Mouse (Mus musculus) megakaryocyte-erythroid progenitor cell, adult 5-6 weeks (primary cell): Measurements from ENCODE around the gene Ugt1a5. TPM values are rescaled to one million over a fixed set of nuclear protein-coding genes. Genes with fewer than 3 reads are reported as not detected.

ENCODE experiments used
- ATAC-seq: replicated peaks from 2 replicates; pipeline ENCODE4 v1.8.0; 2016; ENCODE audit warnings: mild to moderate bottlenecking, inconsistent platforms; ENCODE audit not compliant: severe bottlenecking, poor library complexity, low FRiP score, low TSS enrichment
- total RNA-seq, 2 experiments: library from RNA; stranded (forward) in 1 of 2; stranded (reverse) in 1 of 2; fragments of 200-1000, 215-1000 nt in 1 of 2; fragments of >200 nt in 1 of 2; fragmentation: Nextera tagmentation in 1 of 2; gene quantifications; 2 replicates each; pipeline ENCODE4 v1.2.3; 2014 to 2017

The Ugt1a5 gene
- total RNA-seq, 2 experiments from 2014 or later = not detected

GRCm38 (mm10) chr1:88192136-88192535 lies 26.3 kb downstream of the Ugt1a5 start:
- ATAC-seq = no peak

- no peak for ATAC-seq
These were observed 29.9 kb downstream of the Ugt1a5 start for GRCm38 (mm10) chr1:88195687-88196086.

- ATAC-seq = no peak
These were observed 31.6 kb downstream of the Ugt1a5 start for GRCm38 (mm10) chr1:88197443-88197842.

DNA sequence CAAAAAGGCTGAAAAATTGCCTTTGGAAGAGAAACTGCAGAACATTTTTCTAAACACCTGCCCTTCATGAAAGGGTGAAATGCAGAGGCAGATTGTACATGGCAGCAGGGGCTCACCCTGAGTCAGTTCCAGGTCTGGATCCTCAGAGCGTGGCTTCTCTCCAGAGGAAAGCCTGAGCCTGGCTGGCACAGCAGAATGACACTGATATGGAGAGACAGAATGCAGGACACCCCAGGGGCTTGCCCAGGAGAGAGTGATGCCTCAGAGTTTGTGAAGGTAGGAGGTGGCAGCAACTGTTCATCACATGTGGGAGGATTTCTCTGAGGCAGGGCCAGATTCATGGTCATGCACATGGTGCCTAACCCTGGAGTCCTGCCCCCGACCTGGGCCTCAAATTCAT lies 34.2 kb downstream of the Ugt1a5 start:
- ATAC-seq = 0 out of 2 replicates have a peak, but pooled peaks have one; percentile 44

DNA sequence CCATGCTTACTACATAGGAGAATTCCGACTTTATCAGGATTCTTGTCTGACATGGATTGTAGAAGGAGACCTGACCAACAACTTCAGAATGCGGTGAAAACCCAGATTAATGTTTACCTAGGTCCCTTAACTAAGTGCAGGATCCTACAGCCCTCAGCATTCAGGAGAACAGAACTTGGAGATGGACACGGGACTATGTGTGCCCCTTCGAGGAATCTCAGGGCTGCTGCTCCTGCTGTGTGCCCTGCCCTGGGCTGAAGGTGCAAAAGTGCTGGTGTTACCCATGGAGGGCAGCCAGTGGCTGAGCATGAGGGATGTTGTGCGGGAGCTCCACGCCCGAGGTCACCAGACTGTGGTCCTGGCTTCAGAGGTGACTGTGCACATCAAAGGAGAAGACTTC lies 34.6 kb downstream of the Ugt1a5 start, which contains the start of gene Ugt1a2:
Gene Ugt1a2 (plus strand): TSS at position 146 of the 400 bp plus-strand sequence.
- ATAC-seq = no peak

DNA sequence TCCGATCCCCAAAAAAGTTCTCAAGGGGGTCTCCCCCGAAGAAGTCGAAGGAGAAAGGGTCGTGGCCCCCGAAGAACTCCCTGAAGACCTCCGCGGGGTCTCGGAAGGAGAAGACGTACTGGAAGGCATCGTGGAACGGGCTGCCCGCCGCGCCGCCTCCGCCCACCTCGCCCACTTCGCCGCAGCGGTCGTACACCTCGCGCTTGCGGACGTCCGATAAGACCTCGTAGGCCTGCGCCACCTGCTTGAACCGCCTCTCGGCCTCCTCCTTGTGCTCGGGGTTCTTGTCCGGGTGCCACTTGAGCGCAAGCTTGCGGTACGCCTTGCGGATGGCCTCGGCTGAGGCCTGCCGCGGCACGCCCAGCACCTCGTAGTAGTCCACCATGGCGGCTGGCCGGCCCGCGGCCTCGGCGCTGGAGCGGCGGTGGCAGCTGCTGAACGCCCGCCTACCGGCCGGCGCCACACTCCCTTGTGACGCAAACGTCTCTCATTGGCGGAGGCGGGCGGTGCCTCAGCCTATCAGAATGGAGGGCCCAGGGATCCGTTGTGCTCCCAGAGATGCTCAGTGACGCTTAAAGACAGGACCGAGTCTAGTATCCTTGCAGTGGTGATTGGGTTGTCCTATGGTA lies 39.6 kb downstream of the Ugt1a5 start, which contains the start of gene Dnajb3:
Gene Dnajb3 (minus strand): TSS at position 489 of the 629 bp plus-strand sequence.
- peak; percentile 60 for ATAC-seq

DNA sequence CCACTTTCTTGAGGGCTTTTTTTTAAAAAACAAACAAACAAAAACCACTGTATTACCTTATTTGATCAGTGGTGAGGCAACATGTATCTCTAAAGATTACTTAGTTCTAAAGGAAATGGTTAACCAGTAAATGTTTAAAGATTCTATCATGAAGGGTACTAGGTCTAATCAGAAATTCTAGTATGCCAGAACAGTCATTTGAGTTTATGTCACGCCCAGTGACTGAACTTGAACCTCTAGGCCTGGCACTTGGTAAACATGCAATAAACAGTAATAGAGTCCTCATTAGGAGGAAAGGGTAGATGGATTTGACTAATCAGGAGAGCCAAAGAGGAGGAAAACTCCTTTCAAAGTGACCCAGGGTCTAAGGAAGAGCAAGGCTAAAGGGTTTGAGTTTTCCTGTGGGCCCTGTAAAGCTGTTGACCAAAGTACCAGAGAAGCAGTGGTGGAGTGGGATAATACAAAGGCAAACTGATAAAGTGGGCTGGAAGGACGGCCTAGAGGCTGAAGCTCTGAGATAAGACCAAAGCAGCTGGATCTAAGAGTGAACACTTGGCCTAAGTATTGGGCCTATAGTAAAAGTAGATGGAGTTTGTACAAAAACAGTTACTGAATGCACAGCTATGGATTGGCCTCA lies 41.1 kb downstream of the Ugt1a5 start:
- ATAC-seq = peak; percentile 87

GRCm38 (mm10) chr1:88211812-88212211 lies 46.0 kb downstream of the Ugt1a5 start, which contains the start of gene Ugt1a1:
Gene Ugt1a1 (plus strand): TSS chr1:88211959.
- ATAC-seq = peak; percentile 16; the same call in 1 of the 2 replicates

DNA sequence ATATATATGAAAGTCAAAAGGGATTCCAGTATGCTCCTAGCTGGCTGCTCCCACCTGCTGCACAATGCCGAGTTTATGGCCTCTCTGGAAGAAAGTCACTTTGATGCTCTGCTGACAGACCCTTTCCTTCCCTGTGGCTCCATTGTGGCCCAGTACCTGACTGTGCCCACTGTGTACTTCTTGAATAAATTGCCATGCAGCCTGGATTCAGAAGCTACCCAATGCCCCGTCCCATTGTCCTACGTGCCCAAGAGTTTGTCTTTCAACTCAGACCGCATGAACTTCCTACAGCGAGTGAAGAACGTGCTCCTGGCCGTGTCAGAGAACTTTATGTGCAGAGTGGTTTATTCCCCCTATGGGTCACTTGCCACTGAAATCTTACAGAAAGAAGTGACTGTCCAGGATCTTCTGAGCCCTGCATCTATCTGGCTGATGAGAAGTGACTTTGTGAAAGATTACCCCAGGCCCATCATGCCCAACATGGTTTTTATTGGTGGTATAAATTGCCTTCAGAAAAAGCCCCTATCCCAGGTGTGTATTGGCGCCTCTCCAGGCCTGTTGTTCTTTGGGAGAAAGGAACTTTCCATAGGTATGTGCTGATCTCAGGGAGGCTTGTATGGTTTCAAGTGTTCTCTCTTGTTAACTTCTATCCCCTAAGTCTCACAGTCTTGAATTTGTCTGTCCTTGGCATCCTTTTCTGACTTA lies 46.7 kb downstream of the Ugt1a5 start:
- no peak for ATAC-seq

DNA sequence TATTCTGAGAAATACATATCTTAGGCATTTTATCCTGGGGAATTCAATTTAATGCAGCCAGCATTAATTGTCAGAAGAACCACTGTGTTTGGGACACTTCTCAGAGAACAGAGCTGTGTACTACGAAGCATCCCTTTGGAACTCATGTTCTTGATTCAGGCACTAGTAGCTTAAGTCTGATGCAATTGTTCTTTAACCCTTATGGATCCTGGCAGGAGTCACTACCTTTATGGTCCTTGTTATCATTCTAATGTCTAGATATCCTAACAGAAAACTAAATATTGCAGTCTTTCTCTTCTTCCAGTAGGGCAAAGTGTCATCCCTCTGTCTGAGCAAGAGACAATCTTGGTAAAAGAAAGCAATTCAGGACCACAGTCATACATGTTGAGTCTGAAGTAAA lies 47.2 kb downstream of the Ugt1a5 start:
- no peak for ATAC-seq

GRCm38 (mm10) chr1:88213766-88214461 lies 48.1 kb downstream of the Ugt1a5 start:
- ATAC-seq = 0 out of 2 replicates have a peak, but pooled peaks have one; percentile 19

- ATAC-seq = no peak
These were observed 48.7 kb downstream of the Ugt1a5 start for GRCm38 (mm10) chr1:88214462-88214952.

DNA sequence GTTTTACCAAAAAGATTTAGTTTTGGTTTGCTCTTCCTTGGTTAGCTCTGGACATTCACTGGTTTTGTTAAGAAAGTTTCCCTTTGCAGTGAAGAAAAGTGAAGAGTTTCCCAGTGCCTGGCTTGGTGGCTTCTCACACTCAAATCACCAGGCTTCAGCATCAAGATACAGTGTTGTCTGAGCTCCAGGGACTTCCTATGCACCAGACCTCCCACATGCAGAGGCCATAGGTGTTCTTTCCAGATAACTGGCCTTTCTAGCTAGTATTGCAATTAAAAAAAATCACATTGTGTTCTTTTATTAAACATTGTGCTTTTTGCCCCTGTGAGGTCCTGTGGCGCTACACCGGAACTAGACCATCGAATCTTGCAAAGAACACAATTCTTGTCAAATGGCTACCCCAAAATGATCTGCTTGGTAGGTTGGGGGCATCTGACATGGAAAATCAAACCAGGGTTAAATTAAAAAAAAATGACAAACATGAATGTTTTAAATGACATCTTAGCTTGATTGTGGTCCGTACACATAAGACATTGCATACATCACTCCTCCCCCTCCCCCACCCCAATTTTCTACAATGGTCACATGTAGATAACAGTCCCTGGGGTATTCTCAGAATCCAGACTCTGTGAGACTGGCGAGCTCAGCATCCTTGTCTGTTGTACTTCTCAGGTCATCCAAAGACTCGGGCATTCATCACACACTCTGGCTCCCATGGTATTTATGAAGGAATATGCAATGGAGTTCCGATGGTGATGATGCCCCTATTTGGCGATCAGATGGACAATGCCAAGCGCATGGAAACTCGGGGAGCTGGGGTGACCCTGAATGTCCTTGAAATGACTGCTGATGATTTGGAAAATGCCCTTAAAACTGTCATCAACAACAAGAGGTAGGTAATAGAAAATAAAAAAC lies 49.9 kb downstream of the Ugt1a5 start:
- ATAC-seq = no peak

DNA sequence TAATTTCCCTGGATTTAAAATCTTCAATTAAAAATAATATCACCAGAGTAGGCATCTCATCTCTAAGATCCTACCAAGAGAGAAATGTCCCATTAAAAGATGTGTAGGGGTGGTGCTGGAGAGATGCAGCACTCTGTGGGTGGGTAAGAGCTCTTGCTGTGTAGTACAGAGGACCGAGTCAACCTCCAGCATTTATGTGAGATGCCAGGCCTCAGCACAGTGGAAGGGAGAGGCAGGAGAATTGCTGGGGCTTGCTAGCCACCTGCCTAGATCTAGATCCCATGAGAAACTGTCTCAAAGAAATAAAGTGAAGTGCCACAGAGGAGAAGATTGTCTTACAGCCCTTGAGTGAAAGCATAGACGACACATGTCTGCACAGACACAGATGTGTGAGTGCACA lies 50.7 kb downstream of the Ugt1a5 start:
- ATAC-seq = no peak

- ATAC-seq = no peak
These were observed 51.3 kb downstream of the Ugt1a5 start for GRCm38 (mm10) chr1:88217144-88217543.

DNA sequence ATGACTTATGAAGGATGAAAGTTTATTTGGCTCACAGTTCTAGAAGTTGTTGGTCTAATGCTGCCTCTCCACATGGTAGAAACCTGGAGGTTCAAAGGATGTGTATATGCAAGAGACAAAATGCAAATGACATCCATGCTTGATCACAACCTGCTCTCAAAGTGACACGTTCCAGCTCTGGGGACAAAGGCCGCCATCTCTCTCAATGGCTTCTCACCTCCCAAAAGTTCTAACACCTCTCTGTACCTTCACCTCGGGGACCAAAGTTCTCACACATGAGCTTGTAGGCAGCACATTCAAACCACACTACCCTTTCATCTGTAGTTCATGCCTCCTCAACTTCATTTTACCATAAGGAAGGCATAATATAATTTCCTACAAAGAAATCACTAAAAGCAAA lies 51.8 kb downstream of the Ugt1a5 start:
- ATAC-seq = no peak

GRCm38 (mm10) chr1:88218051-88218450 lies 52.2 kb downstream of the Ugt1a5 start:
- no peak for ATAC-seq

DNA sequence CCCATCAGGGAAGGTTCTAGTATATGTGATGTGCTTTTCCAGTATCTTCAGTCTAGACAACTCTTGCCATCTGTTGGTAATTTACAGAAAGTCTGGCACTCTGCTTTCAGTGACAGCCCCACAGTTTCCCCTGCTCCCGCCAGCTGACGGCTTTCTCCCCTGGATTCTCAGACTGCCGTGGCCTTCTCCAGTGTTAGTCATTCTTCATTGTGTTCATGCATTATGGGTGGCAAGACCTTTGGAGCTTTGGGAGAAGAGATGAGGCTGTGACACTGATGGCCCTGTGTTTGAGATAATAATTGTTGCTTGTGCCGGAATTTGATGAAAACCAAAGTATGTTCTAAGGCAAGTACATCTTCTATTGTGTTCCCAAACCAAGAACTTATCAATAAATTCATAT lies 52.8 kb downstream of the Ugt1a5 start:
- no peak for ATAC-seq

DNA sequence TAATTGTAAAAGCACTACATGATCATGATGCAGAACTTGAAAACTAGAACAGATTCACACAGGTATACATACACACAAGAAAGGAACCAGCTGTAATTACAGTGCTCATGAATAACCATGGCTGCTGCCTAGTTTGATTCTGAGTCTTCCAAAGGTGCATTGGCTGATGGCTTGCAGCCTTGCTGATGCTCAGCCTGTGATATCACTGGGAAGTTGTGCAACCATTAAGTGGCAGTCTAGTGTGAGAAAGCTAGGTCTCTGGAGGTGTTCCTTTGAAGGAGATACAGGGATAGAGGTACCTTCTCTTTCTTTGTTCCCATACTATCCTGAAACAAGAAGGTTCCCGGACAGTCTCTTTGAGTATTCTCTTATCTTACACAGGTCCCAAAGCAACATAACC lies 53.2 kb downstream of the Ugt1a5 start:
- ATAC-seq = no peak
